Mouse (Mus musculus) embryonic facial prominence, embryonic 14.5 days (tissue): Measurements from ENCODE around the gene Gm38392. TPM values are rescaled to one million over a fixed set of nuclear protein-coding genes. Genes with fewer than 3 reads are reported as not detected.

Source experiments
- ATAC-seq: fragments of 200-750 bp; cut with Nextera tagmentation; 2 replicates; pipeline ENCODE4 v1.8.0; 2017; ENCODE audit warnings: low read depth, moderate number of reproducible peaks, moderate TSS enrichment
- DNase-seq: peaks from one replicate; pipeline ENCODE4 v3.0.0-alpha.2; 2015; ENCODE audit warnings: low spot score
- H3K27ac ChIP-seq: fragments of 300-500 bp; sonication (generic); replicated peaks from 2 replicates; pipeline ENCODE4 v1.5.1; 2014; ENCODE audit warnings: low read depth, mild to moderate bottlenecking, low read length, moderate library complexity
- H3K27me3 ChIP-seq: fragments of 300-500 bp; sonication (generic); replicated peaks from 2 replicates; pipeline ENCODE4 v1.6.1; 2014; ENCODE audit warnings: low read length; ENCODE audit not compliant: control insufficient read depth, insufficient read depth
- H3K36me3 ChIP-seq: fragments of 300-500 bp; sonication (generic); 2 replicates; pipeline ENCODE4 v1.6.1; 2014; ENCODE audit warnings: low read length, mixed read lengths; ENCODE audit not compliant: control insufficient read depth, insufficient read depth
- H3K4me1 ChIP-seq: fragments of 300-500 bp; sonication (generic); 2 replicates; pipeline ENCODE4 v1.6.1; 2014; ENCODE audit warnings: antibody characterized with exemption, low read length; ENCODE audit not compliant: control insufficient read depth, insufficient read depth
- H3K4me2 ChIP-seq: fragments of 300-500 bp; sonication (generic); 2 replicates; pipeline ENCODE4 v1.6.1; 2014; ENCODE audit warnings: low read depth, mild to moderate bottlenecking, low read length, moderate library complexity, mixed read lengths
- H3K4me3 ChIP-seq: fragments of 300-500 bp; sonication (generic); 2 replicates; pipeline ENCODE4 v1.5.1; 2014; ENCODE audit warnings: low read depth, mild to moderate bottlenecking, low read length
- H3K9ac ChIP-seq: fragments of 300-500 bp; sonication (generic); 2 replicates; pipeline ENCODE4 v1.6.1; 2014; ENCODE audit warnings: low read depth, mild to moderate bottlenecking, low read length, moderate library complexity, mixed read lengths
- H3K9me3 ChIP-seq: fragments of 300-500 bp; sonication (generic); 2 replicates; pipeline ENCODE4 v1.6.1; 2016; ENCODE audit warnings: low read length; ENCODE audit not compliant: control insufficient read depth
- WGBS: fragments of 180-500 bp; shearing (Covaris S2); extraction: QIAGEN DNeasy Blood & Tissue Kit; methylation state at CpG from one replicate; pipeline ENCODE4 v1.1.7; 2014; 5-methylcytosine and 5-hydroxymethylcytosine counted together
- polyA plus RNA-seq: library from polyadenylated mRNA; unstranded; fragments of >200 nt; fragmentation: Nextera tagmentation; extraction: Ambion mirVana; gene quantifications from 2 replicates; pipeline ENCODE4 v1.2.1, GENCODE M21; 2014

The Gm38392 gene
- not detected in 2 replicates for polyA plus RNA-seq

GRCm38 (mm10) chr3:88287110-88287509 is at the start of gene Gm38392:
Gene Gm38392 (minus strand): TSS chr3:88287210.
- DNase-seq (no peak), ATAC-seq (no peak)
- Histone ChIP-seq H3K4me1 (no peaks in the 10 kb centered on the region), H3K9me3 (no peaks in the 10 kb centered on the region), H3K9ac (no peak within 1 kb of the TSS), H3K27me3 (no peaks in the 10 kb centered on the region), H3K4me2 (no peak within 1 kb of the TSS), H3K27ac (no peak within 1 kb of the TSS), H3K4me3 (no peak within 1 kb of the TSS), H3K36me3 (no peaks in the 10 kb centered on the region)
- WGBS = 91% methylated on average over 4 of the region's 4 CpGs

- H3K4me2 ChIP-seq = peak within 1 kb of the TSS; percentile 80
- H3K9ac ChIP-seq = peak within 1 kb of the TSS; percentile 76
- H3K27ac ChIP-seq = peak within 1 kb of the TSS; percentile 87
- 1% methylated on average over 36 of the region's 66 CpGs for WGBS
- H3K4me1 ChIP-seq = peaks cover 5% of the 10 kb centered on the region; the same call in 1 of the 2 replicates
- no peaks in the 10 kb centered on the region for H3K27me3 ChIP-seq
- DNase-seq = peak; percentile 98
- no peaks in the 10 kb centered on the region for H3K36me3 ChIP-seq
- ATAC-seq = peak; percentile 95
- H3K9me3 ChIP-seq = no peaks in the 10 kb centered on the region
- peak within 1 kb of the TSS; percentile 68 for H3K4me3 ChIP-seq
Measured at GRCm38 (mm10) chr3:88336058-88337013, 49.3 kb upstream of the Gm38392 start, which contains the start of the genes Tmem79 and Smg5. Gene Tmem79 (minus strand): TSS chr3:88336148. Gene Smg5 (plus strand): TSS chr3:88336260.

- DNase-seq = peak; percentile 25
Measured at GRCm38 (mm10) chr3:88335436-88336053, 48.5 kb upstream of the Gm38392 start.

GRCm38 (mm10) chr3:88334902-88335435 is 48.0 kb upstream of the Gm38392 start:
- Histone ChIP-seq H3K27ac (peak overlapping the region; percentile 40; the same call in 1 of the 2 replicates), H3K9ac (peak overlapping the region; percentile 76), H3K4me1 (peaks cover 5% of the 10 kb centered on the region; the same call in 1 of the 2 replicates), H3K4me2 (peak overlapping the region; percentile 80), H3K27me3 (no peaks in the 10 kb centered on the region), H3K4me3 (peak overlapping the region; percentile 68), H3K36me3 (0 out of 2 replicates have a peak, but pooled peaks cover under 1% of the 10 kb centered on the region), H3K9me3 (no peaks in the 10 kb centered on the region)
- no peak for ATAC-seq
- 29% methylated on average over 3 of the region's 3 CpGs for WGBS
- no peak for DNase-seq

More at GRCm38 (mm10) chr3:88335436-88336053, 48.5 kb upstream of the Gm38392 start:
- WGBS = under 1% methylated on average over 27 of the region's 27 CpGs
- ATAC-seq = peak; percentile 42; the same call in 1 of the 2 replicates
- H3K4me3 ChIP-seq = peak overlapping the region; percentile 68
- peak overlapping the region; percentile 80 for H3K4me2 ChIP-seq
- peak overlapping the region; percentile 87 for H3K27ac ChIP-seq
- peak overlapping the region; percentile 76 for H3K9ac ChIP-seq
- H3K36me3 ChIP-seq = no peaks in the 10 kb centered on the region
- no peaks in the 10 kb centered on the region for H3K9me3 ChIP-seq
- H3K4me1 ChIP-seq = peaks cover 5% of the 10 kb centered on the region; the same call in 1 of the 2 replicates
- no peaks in the 10 kb centered on the region for H3K27me3 ChIP-seq

GRCm38 (mm10) chr3:88334029-88334658 is 47.1 kb upstream of the Gm38392 start:
- peaks cover 5% of the 10 kb centered on the region; the same call in 1 of the 2 replicates for H3K4me1 ChIP-seq
- H3K36me3 ChIP-seq = peaks cover 9% of the 10 kb centered on the region; the same call in 1 of the 2 replicates
- 0 out of 2 replicates have a peak overlapping the region, but pooled peaks have one; percentile 29 for H3K27ac ChIP-seq
- 0 out of 2 replicates have a peak overlapping the region, but pooled peaks have one; percentile 39 for H3K9ac ChIP-seq
- ATAC-seq = no peak; the same call in 1 of the 2 replicates
- no peaks in the 10 kb centered on the region for H3K27me3 ChIP-seq
- WGBS = 40% methylated on average over 12 of the region's 12 CpGs
- peak; percentile 68 for DNase-seq
- H3K4me2 ChIP-seq = peak overlapping the region; percentile 31
- H3K4me3 ChIP-seq = peak overlapping the region; percentile 22
- H3K9me3 ChIP-seq = no peaks in the 10 kb centered on the region

- Histone ChIP-seq H3K27me3 (no peaks in the 10 kb centered on the region), H3K9ac (no peak overlapping the region), H3K27ac (no peak overlapping the region), H3K36me3 (peaks cover 34% of the 10 kb centered on the region), H3K4me1 (no peaks in the 10 kb centered on the region), H3K9me3 (no peaks in the 10 kb centered on the region), H3K4me3 (no peak overlapping the region), H3K4me2 (no peak overlapping the region)
- ATAC-seq (no peak), DNase-seq (no peak)
- 31% methylated on average over 2 of the region's 2 CpGs for WGBS
Measured at GRCm38 (mm10) chr3:88331282-88331681, 44.3 kb upstream of the Gm38392 start.

- Histone ChIP-seq H3K36me3 (peaks cover 34% of the 10 kb centered on the region), H3K27ac (no peak overlapping the region), H3K9me3 (no peaks in the 10 kb centered on the region), H3K4me1 (peaks cover 7% of the 10 kb centered on the region; the same call in 1 of the 2 replicates), H3K9ac (no peak overlapping the region), H3K4me3 (no peak overlapping the region), H3K4me2 (no peak overlapping the region), H3K27me3 (no peaks in the 10 kb centered on the region)
- DNase-seq (no peak), ATAC-seq (no peak)
- 80% methylated on average over 5 of the region's 5 CpGs for whole genome bisulfite sequencing
Measured at GRCm38 (mm10) chr3:88328956-88329355, 41.9 kb upstream of the Gm38392 start.
